Mouse (Mus musculus): ENCODE results near the gene Ndufs1. TPM values are rescaled to one million over a fixed set of nuclear protein-coding genes. Genes with fewer than 3 reads are reported as not detected.

The Ndufs1 gene
- polyA plus RNA-seq, 1 experiment = 127 TPM

GRCm38 (mm10) chr1:63112151-63112864, 64.3 kb downstream of the Ndufs1 start:
- Histone ChIP-seq H3K4me1 (ENCODE audit: control insufficient read depth, insufficient read depth, low read length) (peaks cover 4% of the 10 kb centered on the region; the same call in 1 of the 2 replicates), H3K4me3 (ENCODE audit: insufficient read depth, low read length) (peak overlapping the region; percentile 46), H3K27ac (ENCODE audit: insufficient read depth, low read length) (no peak overlapping the region; the same call in 1 of the 2 replicates)
- TF ChIP-seq POLR2A (IDR thresholded peaks at IDR 0.05; ENCODE audit: extremely low read depth, insufficient read depth, low read length) (no peak), CTCF (IDR thresholded peaks at IDR 0.05; ENCODE audit: extremely low read depth, insufficient read depth, low read length) (no peak)

- H3K27ac ChIP-seq (ENCODE audit: insufficient read depth, low read length) = no peak overlapping the region
Observed at GRCm38 (mm10) chr1:63110536-63111285, 65.9 kb downstream of the Ndufs1 start.

GRCm38 (mm10) chr1:63107614-63108327, 68.9 kb downstream of the Ndufs1 start:
- H3K4me3 ChIP-seq (ENCODE audit: insufficient read depth, low read length) = no peak overlapping the region
- no peaks in the 10 kb centered on the region for H3K4me1 ChIP-seq (ENCODE audit: control insufficient read depth, insufficient read depth, low read length)
- TF ChIP-seq CTCF (IDR thresholded peaks at IDR 0.05; ENCODE audit: extremely low read depth, insufficient read depth, low read length) (no peak), POLR2A (IDR thresholded peaks at IDR 0.05; ENCODE audit: extremely low read depth, insufficient read depth, low read length) (no peak)
- no peak overlapping the region for H3K27ac ChIP-seq (ENCODE audit: insufficient read depth, low read length)

More at GRCm38 (mm10) chr1:63110536-63111285, 65.9 kb downstream of the Ndufs1 start:
- no peak overlapping the region for H3K4me3 ChIP-seq (ENCODE audit: insufficient read depth, low read length)
- no peaks in the 10 kb centered on the region for H3K4me1 ChIP-seq (ENCODE audit: control insufficient read depth, insufficient read depth, low read length)
- 0 out of 2 replicates have a peak, but pooled peaks have one; percentile 20 for TF ChIP-seq CTCF (IDR thresholded peaks at IDR 0.05; ENCODE audit: extremely low read depth, insufficient read depth, low read length)
- TF ChIP-seq POLR2A (IDR thresholded peaks at IDR 0.05; ENCODE audit: extremely low read depth, insufficient read depth, low read length) = no peak

GRCm38 (mm10) chr1:63102758-63103451, 73.7 kb downstream of the Ndufs1 start:
- no peak overlapping the region for H3K27ac ChIP-seq (ENCODE audit: insufficient read depth, low read length)
- no peak for TF ChIP-seq CTCF (IDR thresholded peaks at IDR 0.05; ENCODE audit: extremely low read depth, insufficient read depth, low read length)
- TF ChIP-seq POLR2A (IDR thresholded peaks at IDR 0.05; ENCODE audit: extremely low read depth, insufficient read depth, low read length) = no peak
- H3K4me3 ChIP-seq (ENCODE audit: insufficient read depth, low read length) = no peak overlapping the region
- H3K4me1 ChIP-seq (ENCODE audit: control insufficient read depth, insufficient read depth, low read length) = no peaks in the 10 kb centered on the region

- TF ChIP-seq CTCF (IDR thresholded peaks at IDR 0.05; ENCODE audit: extremely low read depth, insufficient read depth, low read length) = no peak
- Histone ChIP-seq H3K4me1 (ENCODE audit: control insufficient read depth, insufficient read depth, low read length) (peaks cover 2% of the 10 kb centered on the region; the same call in 1 of the 2 replicates), H3K27ac (ENCODE audit: insufficient read depth, low read length) (no peak overlapping the region), H3K4me3 (ENCODE audit: insufficient read depth, low read length) (no peak overlapping the region)
Observed at GRCm38 (mm10) chr1:63100196-63100595, 76.4 kb downstream of the Ndufs1 start.

- TF ChIP-seq POLR2A (IDR thresholded peaks at IDR 0.05; ENCODE audit: extremely low read depth, insufficient read depth, low read length) = no peak
- TF ChIP-seq CTCF (IDR thresholded peaks at IDR 0.05; ENCODE audit: extremely low read depth, insufficient read depth, low read length) = no peak
- H3K27ac ChIP-seq (ENCODE audit: insufficient read depth, low read length) = no peak overlapping the region
- H3K4me3 ChIP-seq (ENCODE audit: insufficient read depth, low read length) = no peak overlapping the region
- H3K4me1 ChIP-seq (ENCODE audit: control insufficient read depth, insufficient read depth, low read length) = peaks cover 2% of the 10 kb centered on the region; the same call in 1 of the 2 replicates
Observed at GRCm38 (mm10) chr1:63098831-63099230, 77.8 kb downstream of the Ndufs1 start.

- Histone ChIP-seq H3K4me1 (ENCODE audit: control insufficient read depth, insufficient read depth, low read length) (peaks cover 2% of the 10 kb centered on the region; the same call in 1 of the 2 replicates), H3K27ac (ENCODE audit: insufficient read depth, low read length) (no peak overlapping the region), H3K4me3 (ENCODE audit: insufficient read depth, low read length) (no peak overlapping the region)
- TF ChIP-seq POLR2A (IDR thresholded peaks at IDR 0.05; ENCODE audit: extremely low read depth, insufficient read depth, low read length) (no peak), CTCF (IDR thresholded peaks at IDR 0.05; ENCODE audit: extremely low read depth, insufficient read depth, low read length) (no peak)
Observed at GRCm38 (mm10) chr1:63096071-63096470, 80.6 kb downstream of the Ndufs1 start.

Other genes starting within 250 kb of the Ndufs1 start
- gene Ino80d, start 62.2 kb downstream of the Ndufs1 start, polyA plus RNA-seq (2012; rRNA removed) = 9.1 and 9.2 TPM in 2 replicates
- 341 and 357 TPM in 2 replicates for gene Eef1b2, start within 50 bp of the Ndufs1 start, polyA plus RNA-seq (2012; rRNA removed)
- gene Gpr1, start 37.7 kb upstream of the Ndufs1 start, polyA plus RNA-seq (2012; rRNA removed) = 1.2 and 1.5 TPM in 2 replicates
- gene Zdbf2, start 96.4 kb upstream of the Ndufs1 start, polyA plus RNA-seq (2012; rRNA removed) = 4.5 and 5.2 TPM in 2 replicates